Comparison of ENCODE assay signal across 16 mouse cellular contexts in the genomic region with DNA sequence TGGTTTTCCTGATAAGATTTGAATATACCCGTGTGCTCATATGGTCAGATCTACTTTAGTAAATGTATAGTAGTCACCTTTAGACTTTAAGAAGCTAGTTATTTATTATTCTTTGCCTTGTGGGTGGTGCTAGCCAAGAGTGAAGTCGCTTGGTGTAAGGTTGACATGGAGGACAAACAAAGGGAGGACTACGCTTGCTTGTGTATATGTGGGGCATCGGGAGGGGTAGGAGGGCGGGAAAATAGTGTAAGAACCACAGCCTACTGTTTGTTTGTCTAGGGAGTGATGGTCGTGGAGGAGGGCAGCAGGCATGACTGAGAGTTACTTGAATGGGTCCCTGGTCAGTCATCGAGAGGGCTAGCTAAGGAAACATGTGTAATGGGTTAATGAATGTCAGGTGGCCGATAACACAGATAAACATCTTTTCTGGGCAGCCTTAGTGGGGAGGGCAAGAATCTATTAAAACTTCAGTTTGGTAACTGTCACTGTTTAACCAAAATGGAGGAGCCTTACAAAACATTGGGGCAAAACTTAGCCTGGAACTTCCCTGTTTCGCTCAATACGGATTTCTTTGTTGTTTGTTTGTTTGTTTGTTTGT. TPM values are rescaled to one million over a fixed set of nuclear protein-coding genes. Genes with fewer than 3 reads are reported as not detected.
A peak's percentile ranks its signal among the peaks of the same experiment; 100 is the strongest.
DNase-seq lines count a peak whose midpoint lies in the region; ATAC-seq and TF ChIP-seq lines count a peak whose summit lies in the region.
"Had no signal": no experiment of that assay in that cellular context is flagged by ENCODE, and none has a peak within 500 bp of the region (broad histone marks: within the 10 kb centered on the region; RNA-seq: fewer than 3 reads in every experiment).

No protein-coding gene starts in this region.

- H3K36me3 ChIP-seq in heart, embryonic 10.5 days, result no peaks in the 10 kb centered on the region
- no peaks in the 10 kb centered on the region for H3K36me3 ChIP-seq in heart, embryonic 11.5 days (ENCODE audit: control insufficient read depth, insufficient read depth, low read length)
- H3K36me3 ChIP-seq in liver, embryonic 12.5 days, result no peaks in the 10 kb centered on the region
- H3K36me3 ChIP-seq in stomach, embryonic 15.5 days, result no peaks in the 10 kb centered on the region
- H3K36me3 ChIP-seq: embryonic facial prominence, embryonic 13.5 days; hindbrain, embryonic 13.5 days; neural tube, embryonic 13.5 days had no signal

- H3K4me3 ChIP-seq in heart, embryonic 10.5 days, result no peak overlapping the region
- no peak overlapping the region for H3K4me3 ChIP-seq in heart, embryonic 11.5 days (ENCODE audit: low read depth, low read length)
- H3K4me3 ChIP-seq in bone marrow, adult 2 months (replicated peaks; ENCODE audit: control insufficient read depth, low read depth, low read length), result peak overlapping the region; percentile 48
- H3K4me3 ChIP-seq in liver, embryonic 12.5 days, result no peak overlapping the region
- no peak overlapping the region for H3K4me3 ChIP-seq in stomach, embryonic 15.5 days (replicated peaks)
- H3K4me3 ChIP-seq: embryonic facial prominence, embryonic 13.5 days; hindbrain, embryonic 13.5 days; neural tube, embryonic 13.5 days had no signal

- peaks cover 17% of the 10 kb centered on the region; the same call in 1 of the 2 replicates for H3K27me3 ChIP-seq in heart, embryonic 10.5 days (ENCODE audit: insufficient read depth, poor library complexity, severe bottlenecking)
- H3K27me3 ChIP-seq in heart, embryonic 11.5 days (ENCODE audit: control insufficient read depth, insufficient read depth, low read length), result peaks cover 11% of the 10 kb centered on the region
- peaks cover 16% of the 10 kb centered on the region; the same call in 1 of the 2 replicates for H3K27me3 ChIP-seq in liver, embryonic 12.5 days (replicated peaks)
- no peaks in the 10 kb centered on the region for H3K27me3 ChIP-seq in stomach, embryonic 15.5 days (replicated peaks)

- WGBS in heart, embryonic 10.5 days, result 68% methylated on average over 10 of the region's 10 CpGs
- WGBS in heart, embryonic 11.5 days (ENCODE audit: insufficient replicate concordance), result 62% methylated on average over 10 of the region's 10 CpGs
- 40% methylated on average over 10 of the region's 10 CpGs for WGBS in bone marrow, adult 2 months
- WGBS in liver, embryonic 12.5 days (ENCODE audit: insufficient replicate concordance), result 56% methylated on average over 10 of the region's 10 CpGs
- 34% methylated on average over 10 of the region's 10 CpGs for WGBS in stomach, embryonic 15.5 days

- H3K9me3 ChIP-seq in heart, embryonic 10.5 days, result no peaks in the 10 kb centered on the region
- no peaks in the 10 kb centered on the region for H3K9me3 ChIP-seq in heart, embryonic 11.5 days (replicated peaks; ENCODE audit: control insufficient read depth, low read length)
- no peaks in the 10 kb centered on the region for H3K9me3 ChIP-seq in liver, embryonic 12.5 days (replicated peaks)
- H3K9me3 ChIP-seq in stomach, embryonic 15.5 days, result no peaks in the 10 kb centered on the region
- H3K9me3 ChIP-seq: embryonic facial prominence, embryonic 13.5 days; hindbrain, embryonic 13.5 days; neural tube, embryonic 13.5 days had no signal

- peaks cover 9% of the 10 kb centered on the region for H3K4me1 ChIP-seq in heart, embryonic 10.5 days
- H3K4me1 ChIP-seq in heart, embryonic 11.5 days (ENCODE audit: control insufficient read depth, insufficient read depth, low read length), result no peaks in the 10 kb centered on the region; the same call in 1 of the 2 replicates
- H3K4me1 ChIP-seq in bone marrow, adult 2 months (ENCODE audit: control insufficient read depth, insufficient read depth, low read length), result peaks cover 2% of the 10 kb centered on the region
- peaks cover 54% of the 10 kb centered on the region for H3K4me1 ChIP-seq in liver, embryonic 12.5 days
- no peaks in the 10 kb centered on the region for H3K4me1 ChIP-seq in stomach, embryonic 15.5 days
- H3K4me1 ChIP-seq: embryonic facial prominence, embryonic 13.5 days had no signal

- no peak overlapping the region for H3K9ac ChIP-seq in heart, embryonic 11.5 days (ENCODE audit: low read depth, low read length)
- H3K9ac ChIP-seq in liver, embryonic 12.5 days, result peak overlapping the region; percentile 36; the same call in 1 of the 2 replicates
- H3K9ac ChIP-seq in stomach, embryonic 15.5 days, result no peak overlapping the region
- H3K9ac ChIP-seq: embryonic facial prominence, embryonic 13.5 days; hindbrain, embryonic 13.5 days; neural tube, embryonic 13.5 days had no signal

- ATAC-seq in heart, embryonic 11.5 days (replicated peaks; ENCODE audit: insufficient number of reproducible peaks, low FRiP score, low TSS enrichment), result no peak
- no peak for ATAC-seq in liver, embryonic 12.5 days
- no peak for ATAC-seq in stomach, embryonic 15.5 days (ENCODE audit: insufficient read depth, low FRiP score, low read depth)

- no peak overlapping the region for H3K27ac ChIP-seq in heart, embryonic 10.5 days
- H3K27ac ChIP-seq in heart, embryonic 11.5 days (ENCODE audit: low read depth, low read length), result no peak overlapping the region
- H3K27ac ChIP-seq in bone marrow, adult 2 months (ENCODE audit: control insufficient read depth, insufficient read depth, low read depth, low read length, poor library complexity), result peak overlapping the region; percentile 58; the same call in 1 of the 2 replicates
- H3K27ac ChIP-seq in liver, embryonic 12.5 days, result peak overlapping the region; percentile 82
- H3K27ac ChIP-seq in stomach, embryonic 15.5 days, result no peak overlapping the region
- H3K27ac ChIP-seq: embryonic facial prominence, embryonic 13.5 days; hindbrain, embryonic 13.5 days; neural tube, embryonic 13.5 days had no signal

- TF ChIP-seq POLR2A in bone marrow, adult 2 months (IDR thresholded peaks at IDR 0.05; ENCODE audit: borderline replicate concordance, control insufficient read depth, low read depth, low read length), result no peak

- intact Hi-C loops in gastrocnemius, postnatal 14 days (cut with DNase I; ENCODE audit: low total_unique reads), result no loop called here

- no peak for TF ChIP-seq CTCF in bone marrow, adult 2 months (IDR thresholded peaks at IDR 0.05; ENCODE audit: control insufficient read depth, insufficient read depth, low read length)

- DNase-seq in heart, embryonic 10.5 days (ENCODE audit: low spot score), result peak; percentile 53
- DNase-seq in frontal cortex, postnatal 14 days (ENCODE audit: low spot score in 2 of 2), result no peak
- DNase-seq in gastrocnemius, postnatal 14 days, result no peak
- no peak for DNase-seq in kidney, postnatal 4 days
- DNase-seq: adrenal gland, adult 2 months; cerebellum, postnatal 25 days; kidney, adult 18-20 months; layer of hippocampus, postnatal 36 days; lung, adult 2 months had no signal

- H3K4me2 ChIP-seq in heart, embryonic 11.5 days, result no peak overlapping the region
- H3K4me2 ChIP-seq in liver, embryonic 12.5 days, result peak overlapping the region; percentile 43
- H3K4me2 ChIP-seq in stomach, embryonic 15.5 days, result 0 out of 2 replicates have a peak overlapping the region, but pooled peaks have one; percentile 2
- H3K4me2 ChIP-seq: embryonic facial prominence, embryonic 13.5 days; hindbrain, embryonic 13.5 days; neural tube, embryonic 13.5 days had no signal

RNA-seq across cellular contexts. Expression of a gene that starts 37.3 kb away (rescaled TPM):
- 12.4 and 12.5 TPM in 2 replicates for polyA plus RNA-seq in heart, embryonic 10.5 days (2016; fragmentation: Nextera tagmentation; extraction: Ambion mirVana)
- 13.1 and 16.3 TPM in 2 replicates for polyA plus RNA-seq in heart, embryonic 11.5 days (2014; fragmentation: Nextera tagmentation; extraction: Ambion mirVana)
- polyA plus RNA-seq in bone marrow, adult 2 months (2011; ENCODE audit: insufficient read depth, insufficient read length, low replicate concordance, missing spikeins), result 3.6 and 7.5 TPM in 2 replicates
- 7.9 and 9.3 TPM in 2 replicates for polyA plus RNA-seq in liver, embryonic 12.5 days (2016; fragmentation: Nextera tagmentation; extraction: Ambion mirVana)
- polyA plus RNA-seq in stomach, embryonic 15.5 days (2015; fragmentation: Nextera tagmentation; extraction: Ambion mirVana), result 19.4 and 22.9 TPM in 2 replicates
- total RNA-seq in gastrocnemius, postnatal 14 days (2021), result 10 to 100 TPM; 12.0 to 12.2 TPM

Comparison
In these comparisons a context has a peak if more than half of its experiments do, and no peak if none do; other contexts are left out.
1. H3K27ac ChIP-seq: peak in bone marrow, adult 2 months (single experiment) and liver, embryonic 12.5 days (single experiment); none in heart, embryonic 10.5 days (single experiment), heart, embryonic 11.5 days (single experiment) and stomach, embryonic 15.5 days (single experiment).